Mouse (Mus musculus) hindbrain, embryonic 15.5 days (tissue): ENCODE results near the gene Psma5. TPM values are rescaled to one million over a fixed set of nuclear protein-coding genes. Genes with fewer than 3 reads are reported as not detected.
"Not testable (repeated sequence)": the region's sequence is repeated elsewhere in the genome, so short reads cannot be mapped to it uniquely, and the experiment has no call there.

Source experiments
- ATAC-seq: fragments of 200-750 bp; cut with Nextera tagmentation; 2 replicates; pipeline ENCODE4 v1.8.0; 2017; ENCODE audit warnings: low read depth, moderate number of reproducible peaks, moderate TSS enrichment; ENCODE audit not compliant: low FRiP score
- H3K27ac ChIP-seq: fragments of 300-500 bp; sonication (generic); replicated peaks from 2 replicates; pipeline ENCODE4 v1.5.1; 2015; ENCODE audit warnings: mild to moderate bottlenecking, inconsistent platforms
- H3K27me3 ChIP-seq: fragments of 300-500 bp; sonication (generic); 2 replicates; pipeline ENCODE4 v1.6.1; 2015; ENCODE audit warnings: control low read depth, inconsistent platforms
- H3K36me3 ChIP-seq: fragments of 300-500 bp; sonication (generic); 2 replicates; pipeline ENCODE4 v1.6.1; 2015; ENCODE audit warnings: control low read depth, inconsistent platforms
- H3K4me1 ChIP-seq: fragments of 300-500 bp; sonication (generic); replicated peaks from 2 replicates; pipeline ENCODE4 v1.6.1; 2015; ENCODE audit warnings: control low read depth, inconsistent platforms
- H3K4me2 ChIP-seq: fragments of 300-500 bp; sonication (generic); 2 replicates; pipeline ENCODE4 v1.6.1; 2015; ENCODE audit warnings: moderate library complexity, mild to moderate bottlenecking, inconsistent platforms
- H3K4me3 ChIP-seq: fragments of 300-500 bp; sonication (generic); 2 replicates; pipeline ENCODE4 v1.5.1; 2015; ENCODE audit warnings: mild to moderate bottlenecking, inconsistent platforms
- H3K9ac ChIP-seq: fragments of 300-500 bp; sonication (generic); 2 replicates; pipeline ENCODE4 v1.6.1; 2015; ENCODE audit warnings: inconsistent platforms
- H3K9me3 ChIP-seq: fragments of 300-500 bp; sonication (generic); 2 replicates; pipeline ENCODE4 v1.6.1; 2016; ENCODE audit warnings: control low read depth, inconsistent platforms
- WGBS: fragments of 180-500 bp; shearing (Covaris S2); methylation state at CpG from one replicate; pipeline ENCODE4 v1.1.7; 2015; 5-methylcytosine and 5-hydroxymethylcytosine counted together
- polyA plus RNA-seq: library from polyadenylated mRNA; unstranded; fragments of >200 nt; fragmentation: Nextera tagmentation; extraction: Ambion mirVana; gene quantifications from 2 replicates; pipeline ENCODE4 v1.2.1, GENCODE M21; 2015

The Psma5 gene
- polyA plus RNA-seq, 1 experiment from 2014 or later, result 237 TPM

DNA sequence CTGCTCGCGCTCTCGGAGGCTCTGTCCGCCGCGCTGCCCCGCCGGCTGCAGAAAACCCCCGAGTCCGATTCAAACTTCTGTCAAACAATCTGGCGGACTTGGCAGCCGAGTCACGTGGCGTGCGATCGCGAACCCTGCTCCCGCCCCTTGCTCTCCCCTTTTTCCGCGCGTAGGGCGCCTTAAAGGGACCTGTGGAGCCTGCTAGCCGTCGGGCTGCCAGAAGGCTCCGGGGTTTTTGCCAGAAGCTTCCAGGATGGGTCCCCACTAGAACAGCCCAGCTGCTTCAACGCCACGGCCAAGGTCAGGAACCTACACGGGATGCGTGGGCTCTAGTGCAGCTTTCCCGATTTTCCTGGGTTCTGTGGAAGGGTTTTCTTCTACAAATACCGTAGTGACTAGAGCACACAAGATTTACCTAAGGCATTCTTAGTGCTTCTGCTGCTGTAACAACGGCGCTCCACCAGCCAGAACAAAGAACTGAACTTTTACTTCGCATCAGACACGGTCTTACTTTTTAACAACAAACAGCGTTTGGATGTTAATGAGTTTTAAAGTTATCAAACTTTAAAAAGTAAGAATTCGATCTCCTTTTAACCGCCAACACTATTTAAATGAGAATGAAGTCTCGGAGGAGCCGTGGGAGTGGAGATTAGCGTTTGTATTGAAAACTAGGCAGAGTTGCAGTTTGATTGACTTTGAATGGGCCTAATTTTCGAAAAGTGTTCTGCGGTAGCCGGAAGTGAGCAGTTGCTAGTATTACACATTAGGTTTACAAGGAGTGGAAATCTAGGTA lies 30.0 kb upstream of the Psma5 start, which contains the start of gene Sypl2:
TSS of gene Sypl2 (minus strand) at position 91 of the 793 bp plus-strand sequence.
- Histone ChIP-seq H3K4me1 (peaks cover 18% of the 10 kb centered on the region), H3K36me3 (no peaks in the 10 kb centered on the region), H3K9ac (peak within 1 kb of the TSS; percentile 36), H3K4me2 (peak within 1 kb of the TSS; percentile 71), H3K4me3 (peak within 1 kb of the TSS; percentile 41), H3K27ac (no peak within 1 kb of the TSS), H3K27me3 (peaks cover 53% of the 10 kb centered on the region), H3K9me3 (no peaks in the 10 kb centered on the region)
- WGBS, result 3% methylated on average over 41 of the region's 44 CpGs
- no peak; the same call in 1 of the 2 replicates for ATAC-seq

GRCm38 (mm10) chr3:108227521-108227920 lies 29.2 kb upstream of the Psma5 start:
- no peaks in the 10 kb centered on the region for H3K9me3 ChIP-seq
- peaks cover 49% of the 10 kb centered on the region for H3K27me3 ChIP-seq
- no peak overlapping the region for H3K4me2 ChIP-seq
- no peak overlapping the region for H3K27ac ChIP-seq
- no peak for ATAC-seq
- peaks cover 18% of the 10 kb centered on the region for H3K4me1 ChIP-seq
- no peak overlapping the region for H3K9ac ChIP-seq
- H3K36me3 ChIP-seq, result no peaks in the 10 kb centered on the region
- WGBS, result 80% methylated on average over 2 of the region's 2 CpGs
- no peak overlapping the region for H3K4me3 ChIP-seq

DNA sequence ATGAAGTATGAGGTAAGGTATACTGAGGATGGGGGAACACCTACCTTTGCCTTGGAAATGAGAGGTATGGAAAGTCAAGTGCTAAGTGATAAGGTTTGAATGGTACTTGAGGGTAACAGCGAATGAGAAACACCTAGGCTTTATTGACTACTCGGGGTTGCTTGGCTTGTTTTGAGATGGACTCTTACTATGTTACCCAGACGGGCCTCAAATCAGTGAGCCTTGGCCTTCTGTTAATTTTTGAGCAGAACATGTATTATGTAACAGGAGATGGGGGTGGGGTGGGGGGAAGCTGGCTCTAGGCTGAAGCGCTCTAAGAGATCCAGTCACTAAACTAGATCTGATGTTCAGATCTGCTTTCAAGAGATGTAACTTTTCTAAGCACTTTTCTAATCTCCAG lies 25.1 kb upstream of the Psma5 start:
- Histone ChIP-seq H3K4me2 (no peak overlapping the region), H3K27me3 (peaks cover 14% of the 10 kb centered on the region), H3K4me3 (no peak overlapping the region), H3K27ac (no peak overlapping the region), H3K9ac (no peak overlapping the region), H3K4me1 (peaks cover 8% of the 10 kb centered on the region), H3K36me3 (no peaks in the 10 kb centered on the region), H3K9me3 (no peaks in the 10 kb centered on the region)
- WGBS, result 89% methylated on average over 4 of the region's 4 CpGs
- no peak for ATAC-seq

DNA sequence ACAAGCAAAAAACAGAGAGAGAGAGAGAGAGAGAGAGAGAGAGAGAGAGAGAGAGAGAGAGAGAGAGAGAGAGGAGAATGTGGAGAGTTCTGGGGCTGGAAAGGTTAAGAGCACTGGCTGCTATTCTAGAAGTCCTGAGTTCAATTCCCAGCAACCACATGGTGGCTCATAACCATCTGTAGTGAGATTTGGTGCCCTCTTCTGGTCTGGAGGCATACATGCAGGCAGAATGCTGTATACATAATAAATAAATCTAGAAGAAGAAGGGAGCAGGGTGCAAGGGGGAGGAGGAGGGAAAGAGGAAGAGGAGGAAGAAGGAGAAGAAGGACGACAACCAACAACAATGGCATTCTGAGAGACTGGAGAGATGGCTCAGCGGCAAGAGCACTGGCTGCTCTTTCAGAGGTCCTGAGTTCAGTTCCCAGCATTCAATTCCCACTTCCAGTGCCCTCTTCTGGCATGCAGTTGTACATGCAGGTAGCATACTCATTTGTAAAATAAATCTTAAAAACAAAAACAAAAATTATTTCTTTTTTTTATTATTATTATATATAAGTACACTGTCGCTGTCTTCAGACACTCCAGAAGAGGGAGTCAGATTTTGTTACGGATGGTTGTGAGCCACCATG lies 19.1 kb upstream of the Psma5 start:
- not testable (repeated sequence) for H3K4me3 ChIP-seq
- WGBS, result 84% methylated on average over 4 of the region's 4 CpGs

GRCm38 (mm10) chr3:108241243-108241839 lies 15.4 kb upstream of the Psma5 start:
- Histone ChIP-seq H3K27me3 (no peaks in the 10 kb centered on the region), H3K4me2 (no peak overlapping the region), H3K4me1 (no peaks in the 10 kb centered on the region), H3K4me3 (no peak overlapping the region), H3K27ac (no peak overlapping the region), H3K36me3 (no peaks in the 10 kb centered on the region), H3K9me3 (no peaks in the 10 kb centered on the region), H3K9ac (no peak overlapping the region)
- 94% methylated on average over 3 of the region's 3 CpGs for WGBS
- ATAC-seq, result no peak

More for the DNA sequence above, 19.1 kb upstream of the Psma5 start:
- ATAC-seq, H3K9me3 ChIP-seq, H3K4me1 ChIP-seq, H3K27me3 ChIP-seq, H3K9ac ChIP-seq, H3K27ac ChIP-seq, H3K4me2 ChIP-seq, H3K36me3 ChIP-seq: not testable (repeated sequence)

GRCm38 (mm10) chr3:108246857-108247256 lies 9.9 kb upstream of the Psma5 start:
- H3K4me1 ChIP-seq, result no peaks in the 10 kb centered on the region
- H3K36me3 ChIP-seq, result no peaks in the 10 kb centered on the region
- 90% methylated on average over 2 of the region's 2 CpGs for WGBS
- no peaks in the 10 kb centered on the region for H3K9me3 ChIP-seq
- no peak overlapping the region for H3K27ac ChIP-seq
- H3K4me2 ChIP-seq, result no peak overlapping the region
- H3K27me3 ChIP-seq, result no peaks in the 10 kb centered on the region
- no peak overlapping the region for H3K9ac ChIP-seq
- no peak overlapping the region for H3K4me3 ChIP-seq
- no peak for ATAC-seq

DNA sequence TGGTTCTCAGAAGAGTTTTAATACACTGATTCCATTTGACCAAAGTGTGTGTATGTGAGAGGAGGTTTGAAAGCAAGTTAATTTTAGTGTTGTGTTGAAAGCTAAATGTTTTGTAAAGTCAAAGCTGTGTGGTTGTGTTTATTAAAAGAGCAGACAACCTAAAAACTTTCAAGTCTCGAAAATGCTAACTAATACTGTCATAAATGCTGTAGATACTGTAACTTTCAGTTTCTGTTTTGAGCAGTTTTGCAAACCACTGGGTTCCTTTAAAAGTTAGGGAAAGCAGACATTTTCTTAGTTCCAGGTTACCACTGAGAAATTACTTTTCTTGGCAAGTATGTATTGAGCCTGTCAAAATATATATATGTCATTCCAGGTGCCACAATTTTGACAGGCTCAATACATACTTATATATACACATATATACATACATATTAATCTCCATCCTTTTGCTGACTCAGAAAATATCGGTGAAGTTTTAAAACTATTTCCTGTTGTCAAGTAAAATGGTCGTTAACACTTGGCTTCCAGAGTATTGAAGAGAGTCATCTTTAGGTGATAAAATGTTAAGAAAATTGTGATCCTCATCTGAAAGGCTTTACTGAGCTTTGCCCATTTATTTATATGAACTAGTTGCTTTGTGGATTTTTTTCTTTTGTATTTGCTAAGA lies 1.2 kb downstream of the Psma5 start:
- peaks cover 23% of the 10 kb centered on the region for H3K4me1 ChIP-seq
- WGBS, result 77% methylated on average over 3 of the region's 3 CpGs
- no peak overlapping the region for H3K27ac ChIP-seq
- ATAC-seq, result no peak
- peak overlapping the region; percentile 100 for H3K4me3 ChIP-seq
- no peaks in the 10 kb centered on the region for H3K9me3 ChIP-seq
- H3K9ac ChIP-seq, result peak overlapping the region; percentile 88
- H3K27me3 ChIP-seq, result no peaks in the 10 kb centered on the region
- peaks cover 9% of the 10 kb centered on the region for H3K36me3 ChIP-seq
- H3K4me2 ChIP-seq, result peak overlapping the region; percentile 91

DNA sequence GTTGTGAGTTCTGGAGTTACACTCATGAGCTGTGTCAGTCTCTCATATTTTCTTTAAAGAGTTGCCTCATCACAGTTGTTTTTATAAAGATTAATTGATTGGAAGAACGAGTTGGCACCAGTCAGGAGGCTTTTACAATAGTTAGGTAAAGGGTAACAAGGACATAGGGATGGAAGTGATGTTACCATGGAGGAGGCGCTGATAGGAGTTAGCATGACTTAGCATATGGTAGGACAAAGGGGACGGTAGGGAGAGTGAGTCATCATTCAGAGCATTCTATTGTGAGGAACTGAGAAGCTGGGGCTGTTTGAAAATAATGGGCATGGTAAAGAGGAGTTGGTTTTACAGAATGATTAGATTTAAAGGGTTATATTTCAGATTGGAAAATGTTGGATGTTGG lies 2.6 kb downstream of the Psma5 start:
- H3K9me3 ChIP-seq, result no peaks in the 10 kb centered on the region
- peaks cover 16% of the 10 kb centered on the region for H3K36me3 ChIP-seq
- no peak overlapping the region for H3K4me2 ChIP-seq
- no peak overlapping the region for H3K9ac ChIP-seq
- H3K4me1 ChIP-seq, result peaks cover 23% of the 10 kb centered on the region
- no peaks in the 10 kb centered on the region for H3K27me3 ChIP-seq
- H3K4me3 ChIP-seq, result no peak overlapping the region
- WGBS, result 52% methylated on average over 3 of the region's 3 CpGs
- ATAC-seq, result no peak
- H3K27ac ChIP-seq, result no peak overlapping the region

DNA sequence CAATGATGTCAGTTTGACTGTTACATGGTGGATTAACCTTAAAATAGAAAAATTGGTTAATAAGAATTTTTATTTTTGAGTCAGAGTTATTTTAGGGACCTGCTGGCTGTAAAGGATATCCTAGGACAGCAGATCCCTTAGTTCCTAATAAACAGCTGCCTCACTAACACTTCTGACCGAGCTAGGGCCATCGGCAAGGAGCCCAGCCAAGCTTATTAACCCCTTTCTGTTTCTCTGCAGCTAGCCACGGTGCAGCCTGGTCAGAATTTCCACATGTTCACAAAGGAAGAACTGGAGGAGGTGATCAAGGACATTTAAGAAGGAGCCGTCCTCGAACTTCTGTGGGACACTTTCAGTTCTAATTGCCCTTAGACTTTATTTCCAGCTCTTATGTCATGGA lies 22.8 kb downstream of the Psma5 start:
- not testable (repeated sequence) for H3K9me3 ChIP-seq, ATAC-seq, H3K27me3 ChIP-seq, H3K4me1 ChIP-seq, H3K4me2 ChIP-seq, H3K4me3 ChIP-seq, H3K9ac ChIP-seq, H3K27ac ChIP-seq
- 77% methylated on average over 5 of the region's 5 CpGs for whole genome bisulfite sequencing
- H3K36me3 ChIP-seq, result peaks cover 27% of the 10 kb centered on the region

DNA sequence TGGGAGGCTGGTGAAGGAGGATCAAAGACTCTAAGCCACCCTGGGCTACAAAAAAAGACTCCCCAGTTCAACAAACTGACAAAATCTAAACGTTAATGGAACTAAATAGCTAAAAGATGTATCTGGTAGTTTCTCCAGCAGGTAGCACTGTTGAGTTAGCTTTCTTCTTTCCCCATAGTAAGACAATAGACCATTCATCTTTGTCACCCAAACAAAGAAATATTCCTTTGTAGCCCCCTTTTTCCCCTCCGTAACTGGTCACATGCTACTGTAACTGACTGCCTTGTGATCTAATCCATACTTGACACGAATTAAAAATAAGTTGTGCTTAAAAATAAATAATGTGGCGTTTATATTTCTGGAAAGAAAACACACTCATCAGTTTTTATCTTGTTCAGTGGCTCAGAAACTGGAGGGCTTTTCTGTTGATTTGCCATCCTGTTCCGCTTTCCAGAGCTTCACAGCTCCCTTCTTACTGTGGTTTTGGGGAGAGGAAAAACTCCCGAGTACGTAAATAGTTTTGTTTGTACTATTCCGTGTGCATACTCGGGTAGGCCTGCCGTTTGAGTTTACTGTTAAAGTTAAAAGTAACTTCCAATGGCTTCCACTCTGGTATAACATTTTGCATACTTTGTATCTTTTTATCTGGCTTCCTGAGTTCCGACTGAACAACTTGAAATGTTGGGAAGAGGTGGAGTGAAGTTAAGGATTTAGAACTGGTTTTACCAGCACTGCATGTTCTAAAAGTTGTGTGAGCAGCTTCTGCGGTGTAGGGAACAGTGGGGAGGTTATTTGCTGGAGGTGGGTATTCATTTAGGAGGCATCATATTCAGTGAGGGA lies 25.9 kb downstream of the Psma5 start:
- Histone ChIP-seq H3K4me3 (peak overlapping the region; percentile 96), H3K4me2 (peak overlapping the region; percentile 74), H3K27me3 (no peaks in the 10 kb centered on the region), H3K9ac (peak overlapping the region; percentile 95), H3K36me3 (peaks cover 7% of the 10 kb centered on the region), H3K4me1 (peaks cover 40% of the 10 kb centered on the region), H3K27ac (peak overlapping the region; percentile 83), H3K9me3 (no peaks in the 10 kb centered on the region)
- WGBS, result 20% methylated on average over 12 of the region's 12 CpGs
- ATAC-seq, result no peak

DNA sequence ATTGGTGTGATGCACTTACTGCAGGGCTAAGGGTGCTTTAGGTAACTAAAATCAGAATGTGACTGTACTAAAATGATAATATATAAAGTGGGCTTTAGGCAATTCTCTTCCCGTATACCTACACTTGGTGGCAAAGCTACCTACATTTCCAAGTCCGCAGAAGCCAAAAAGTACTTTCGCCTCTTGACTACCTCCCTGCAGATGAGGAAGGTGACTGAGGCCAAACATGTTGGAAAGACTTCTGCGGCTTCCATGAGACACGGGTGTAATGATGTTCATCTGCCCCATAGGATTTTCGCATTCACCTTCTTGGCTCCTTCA lies 26.5 kb downstream of the Psma5 start:
- 9% methylated on average over 6 of the region's 6 CpGs for WGBS
- H3K27ac ChIP-seq, result peak overlapping the region; percentile 83
- H3K36me3 ChIP-seq, result 0 out of 2 replicates have a peak, but pooled peaks cover 4% of the 10 kb centered on the region
- no peaks in the 10 kb centered on the region for H3K27me3 ChIP-seq
- peak overlapping the region; percentile 95 for H3K9ac ChIP-seq
- peak overlapping the region; percentile 96 for H3K4me3 ChIP-seq
- peaks cover 46% of the 10 kb centered on the region for H3K4me1 ChIP-seq
- no peak for ATAC-seq
- no peaks in the 10 kb centered on the region for H3K9me3 ChIP-seq
- peak overlapping the region; percentile 74 for H3K4me2 ChIP-seq
